ENCODE assay signal across 11 mouse cellular contexts in genomic region chr9:114543882-114544753, GRCm38 (mm10). TPM values are rescaled to one million over a fixed set of nuclear protein-coding genes. Genes with fewer than 3 reads are reported as not detected.
DNase-seq lines count a peak whose midpoint lies in the region; ATAC-seq and TF ChIP-seq lines count a peak whose summit lies in the region.
"Had no signal": no experiment of that assay in that cellular context is flagged by ENCODE, and none has a peak within 500 bp of the region (broad histone marks: within the 10 kb centered on the region; RNA-seq: fewer than 3 reads in every experiment).

No protein-coding gene starts in this region.

- ATAC-seq in midbrain, embryonic 15.5 days (replicated peaks), result 0 out of 2 replicates have a peak, but pooled peaks have one; percentile 30
- no peak for ATAC-seq in midbrain, embryonic 16.5 days
- 0 out of 2 replicates have a peak, but pooled peaks have one; percentile 23 for ATAC-seq in kidney, embryonic 15.5 days (replicated peaks; ENCODE audit: low FRiP score)
- ATAC-seq in neural tube, embryonic 15.5 days (ENCODE audit: low FRiP score), result no peak
- ATAC-seq in forebrain, postnatal 0 days, result no peak

- WGBS in midbrain, embryonic 15.5 days, result 60% methylated on average over 17 of the region's 17 CpGs
- WGBS in midbrain, embryonic 16.5 days, result 58% methylated on average over 17 of the region's 17 CpGs
- 35% methylated on average over 15 of the region's 17 CpGs for WGBS in kidney, embryonic 15.5 days
- WGBS in neural tube, embryonic 15.5 days, result 28% methylated on average over 17 of the region's 17 CpGs
- WGBS in forebrain, postnatal 0 days, result 47% methylated on average over 17 of the region's 17 CpGs

- H3K27ac ChIP-seq in midbrain, embryonic 15.5 days, result no peak overlapping the region
- H3K27ac ChIP-seq in midbrain, embryonic 16.5 days (ENCODE audit: low read length), result no peak overlapping the region
- peak overlapping the region; percentile 79; the same call in 1 of the 2 replicates for H3K27ac ChIP-seq in kidney, embryonic 15.5 days
- no peak overlapping the region for H3K27ac ChIP-seq in neural tube, embryonic 15.5 days (replicated peaks)
- H3K27ac ChIP-seq in forebrain, postnatal 0 days (ENCODE audit: low read depth, low read length), result no peak overlapping the region

- peak; percentile 5 for DNase-seq in cerebellum, adult 9-10 months
- DNase-seq in cerebellum, adult 11 months, result no peak
- DNase-seq in heart, adult 18-20 months, result no peak
- DNase-seq in forebrain, postnatal 0 days, result no peak

- no peaks in the 10 kb centered on the region for H3K9me3 ChIP-seq in midbrain, embryonic 15.5 days
- no peaks in the 10 kb centered on the region for H3K9me3 ChIP-seq in midbrain, embryonic 16.5 days (replicated peaks; ENCODE audit: control insufficient read depth, low read length, poor library complexity, severe bottlenecking)
- no peaks in the 10 kb centered on the region for H3K9me3 ChIP-seq in kidney, embryonic 15.5 days (replicated peaks)
- no peaks in the 10 kb centered on the region for H3K9me3 ChIP-seq in neural tube, embryonic 15.5 days (replicated peaks)
- H3K9me3 ChIP-seq in forebrain, postnatal 0 days (ENCODE audit: low read length), result no peaks in the 10 kb centered on the region

- no peaks in the 10 kb centered on the region for H3K36me3 ChIP-seq in midbrain, embryonic 15.5 days (replicated peaks)
- no peaks in the 10 kb centered on the region for H3K36me3 ChIP-seq in midbrain, embryonic 16.5 days (ENCODE audit: control insufficient read depth, insufficient read depth, low read length)
- H3K36me3 ChIP-seq in kidney, embryonic 15.5 days, result no peaks in the 10 kb centered on the region
- H3K36me3 ChIP-seq in neural tube, embryonic 15.5 days, result no peaks in the 10 kb centered on the region
- no peaks in the 10 kb centered on the region for H3K36me3 ChIP-seq in forebrain, postnatal 0 days (ENCODE audit: insufficient read depth)

- no peak overlapping the region for H3K4me2 ChIP-seq in midbrain, embryonic 15.5 days
- no peak overlapping the region for H3K4me2 ChIP-seq in midbrain, embryonic 16.5 days (ENCODE audit: low read length)
- peak overlapping the region; percentile 48 for H3K4me2 ChIP-seq in kidney, embryonic 15.5 days
- peak overlapping the region; percentile 24 for H3K4me2 ChIP-seq in neural tube, embryonic 15.5 days
- H3K4me2 ChIP-seq in forebrain, postnatal 0 days (ENCODE audit: low read depth), result no peak overlapping the region
- H3K4me2 ChIP-seq: midbrain, embryonic 11.5 days had no signal

- H3K9ac ChIP-seq in midbrain, embryonic 15.5 days, result no peak overlapping the region
- no peak overlapping the region for H3K9ac ChIP-seq in midbrain, embryonic 16.5 days (ENCODE audit: low read depth, low read length)
- H3K9ac ChIP-seq in kidney, embryonic 15.5 days, result no peak overlapping the region
- H3K9ac ChIP-seq in neural tube, embryonic 15.5 days (replicated peaks), result no peak overlapping the region
- H3K9ac ChIP-seq in forebrain, postnatal 0 days, result no peak overlapping the region

- H3K4me1 ChIP-seq in midbrain, embryonic 15.5 days, result 0 out of 2 replicates have a peak, but pooled peaks cover 3% of the 10 kb centered on the region
- no peaks in the 10 kb centered on the region for H3K4me1 ChIP-seq in midbrain, embryonic 16.5 days (ENCODE audit: control insufficient read depth, insufficient read depth, low read length)
- H3K4me1 ChIP-seq in kidney, embryonic 15.5 days, result peaks cover 73% of the 10 kb centered on the region
- H3K4me1 ChIP-seq in neural tube, embryonic 15.5 days, result peaks cover 22% of the 10 kb centered on the region
- H3K4me1 ChIP-seq in forebrain, postnatal 0 days (ENCODE audit: insufficient read depth), result no peaks in the 10 kb centered on the region

- TF ChIP-seq CTCF in forebrain, postnatal 0 days (IDR thresholded peaks at IDR 0.05; ENCODE audit: low read depth), result no peak

- H3K27me3 ChIP-seq in midbrain, embryonic 15.5 days (replicated peaks), result peaks cover 4% of the 10 kb centered on the region; the same call in 1 of the 2 replicates
- H3K27me3 ChIP-seq in midbrain, embryonic 16.5 days (ENCODE audit: control insufficient read depth, insufficient read depth, low read depth, low read length), result no peaks in the 10 kb centered on the region
- H3K27me3 ChIP-seq in kidney, embryonic 15.5 days, result no peaks in the 10 kb centered on the region
- H3K27me3 ChIP-seq in neural tube, embryonic 15.5 days (replicated peaks), result 0 out of 2 replicates have a peak, but pooled peaks cover 4% of the 10 kb centered on the region
- peaks cover 11% of the 10 kb centered on the region for H3K27me3 ChIP-seq in forebrain, postnatal 0 days (ENCODE audit: insufficient read depth, low read length)

- no peak overlapping the region for H3K4me3 ChIP-seq in midbrain, embryonic 15.5 days
- no peak overlapping the region for H3K4me3 ChIP-seq in midbrain, embryonic 16.5 days (ENCODE audit: low read depth, low read length)
- no peak overlapping the region for H3K4me3 ChIP-seq in kidney, embryonic 15.5 days (replicated peaks)
- H3K4me3 ChIP-seq in neural tube, embryonic 15.5 days (replicated peaks), result no peak overlapping the region
- no peak overlapping the region for H3K4me3 ChIP-seq in forebrain, postnatal 0 days (ENCODE audit: low read depth, low read length)

RNA-seq across cellular contexts. Expression of gene Trim71, which starts 20.1 kb away (rescaled TPM):
- 0.15 and 0.17 TPM in 2 replicates for polyA plus RNA-seq in midbrain, embryonic 15.5 days (2015; fragmentation: Nextera tagmentation; extraction: Ambion mirVana)
- 0.15 and 0.17 TPM in 2 replicates for polyA plus RNA-seq in midbrain, embryonic 16.5 days (2015; fragmentation: Nextera tagmentation; extraction: Ambion mirVana)
- polyA plus RNA-seq in kidney, embryonic 15.5 days (2015; fragmentation: Nextera tagmentation; extraction: Ambion mirVana), result 0.87 and 1.00 TPM in 2 replicates
- 0.35 and 0.54 TPM in 2 replicates for polyA plus RNA-seq in neural tube, embryonic 15.5 days (2015; fragmentation: Nextera tagmentation; extraction: Ambion mirVana)
- not detected for total RNA-seq in heart, adult 18-20 months (2021)
- total RNA-seq in forebrain, postnatal 0 days (2014; rRNA removed), result 0.08 and 0.19 TPM in 2 replicates
- polyA plus RNA-seq in forebrain, postnatal 0 days (2015; fragmentation: Nextera tagmentation; extraction: Ambion mirVana), result 0.10 and 0.13 TPM in 2 replicates
- total RNA-seq: heart, postnatal 25 days; liver, adult 2 months had no signal
- polyA plus RNA-seq: liver, adult 2 months had no signal

RNA-seq across cellular contexts. Expression of gene C130032M10Rik, which starts 28.6 kb away (rescaled TPM):
- polyA plus RNA-seq in midbrain, embryonic 15.5 days (2015; fragmentation: Nextera tagmentation; extraction: Ambion mirVana), result not detected in 2 replicates
- not detected in 2 replicates for polyA plus RNA-seq in midbrain, embryonic 16.5 days (2015; fragmentation: Nextera tagmentation; extraction: Ambion mirVana)
- 0.58 and 0.62 TPM in 2 replicates for polyA plus RNA-seq in kidney, embryonic 15.5 days (2015; fragmentation: Nextera tagmentation; extraction: Ambion mirVana)
- not detected in 2 replicates for polyA plus RNA-seq in neural tube, embryonic 15.5 days (2015; fragmentation: Nextera tagmentation; extraction: Ambion mirVana)
- total RNA-seq in heart, adult 18-20 months (2021), result not detected
- not detected in 2 replicates for total RNA-seq in forebrain, postnatal 0 days (2014; rRNA removed)
- polyA plus RNA-seq in forebrain, postnatal 0 days (2015; fragmentation: Nextera tagmentation; extraction: Ambion mirVana), result not detected in 2 replicates
- total RNA-seq: heart, postnatal 25 days; liver, adult 2 months had no signal
- polyA plus RNA-seq: liver, adult 2 months; midbrain, embryonic 11.5 days had no signal

RNA-seq across cellular contexts. Expression of gene Ccr4, which starts 39.4 kb away (rescaled TPM):
- polyA plus RNA-seq in midbrain, embryonic 15.5 days (2015; fragmentation: Nextera tagmentation; extraction: Ambion mirVana), result not detected in 2 replicates
- polyA plus RNA-seq in midbrain, embryonic 16.5 days (2015; fragmentation: Nextera tagmentation; extraction: Ambion mirVana), result not detected in 2 replicates
- 0.55 and 0.78 TPM in 2 replicates for polyA plus RNA-seq in kidney, embryonic 15.5 days (2015; fragmentation: Nextera tagmentation; extraction: Ambion mirVana)
- 0.84 TPM in 1 of 2 replicates, not detected in the other for polyA plus RNA-seq in neural tube, embryonic 15.5 days (2015; fragmentation: Nextera tagmentation; extraction: Ambion mirVana)
- not detected for total RNA-seq in heart, adult 18-20 months (2021)
- not detected in 2 replicates for total RNA-seq in forebrain, postnatal 0 days (2014; rRNA removed)
- not detected in 2 replicates for polyA plus RNA-seq in forebrain, postnatal 0 days (2015; fragmentation: Nextera tagmentation; extraction: Ambion mirVana)
- total RNA-seq: heart, postnatal 25 days had no signal
- polyA plus RNA-seq: midbrain, embryonic 11.5 days had no signal

Comparison
In these comparisons a context has a peak if more than half of its experiments do, and no peak if none do; other contexts are left out.
1. ATAC-seq: peak in midbrain, embryonic 15.5 days (single experiment) and kidney, embryonic 15.5 days (single experiment); none in midbrain, embryonic 16.5 days (single experiment), neural tube, embryonic 15.5 days (single experiment) and forebrain, postnatal 0 days (single experiment).
2. H3K4me2 ChIP-seq: peak in kidney, embryonic 15.5 days (single experiment) and neural tube, embryonic 15.5 days (single experiment); none in midbrain, embryonic 15.5 days (single experiment), midbrain, embryonic 16.5 days (single experiment) and forebrain, postnatal 0 days (single experiment).